Mouse (Mus musculus): ENCODE measurements around the gene Galnt11. TPM values are rescaled to one million over a fixed set of nuclear protein-coding genes. Genes with fewer than 3 reads are reported as not detected.
"Not testable (repeated sequence)": the region's sequence is repeated elsewhere in the genome, so short reads cannot be mapped to it uniquely, and the experiment has no call there.

The Galnt11 gene
- 28.8 and 33.5 TPM in 2 replicates for total RNA-seq (2017)

GRCm38 (mm10) chr5:25221604-25222003 lies at the start of gene Galnt11:
Gene Galnt11, plus strand, starts transcription at chr5:25221904.
- no peak for ATAC-seq (replicated peaks in 1 of 2; ENCODE audit: insufficient read depth in 1 of 2, low FRiP score in 2 of 2, low TSS enrichment in 1 of 2, low read depth in 1 of 2, poor library complexity in 2 of 2, severe bottlenecking in 2 of 2)

DNA sequence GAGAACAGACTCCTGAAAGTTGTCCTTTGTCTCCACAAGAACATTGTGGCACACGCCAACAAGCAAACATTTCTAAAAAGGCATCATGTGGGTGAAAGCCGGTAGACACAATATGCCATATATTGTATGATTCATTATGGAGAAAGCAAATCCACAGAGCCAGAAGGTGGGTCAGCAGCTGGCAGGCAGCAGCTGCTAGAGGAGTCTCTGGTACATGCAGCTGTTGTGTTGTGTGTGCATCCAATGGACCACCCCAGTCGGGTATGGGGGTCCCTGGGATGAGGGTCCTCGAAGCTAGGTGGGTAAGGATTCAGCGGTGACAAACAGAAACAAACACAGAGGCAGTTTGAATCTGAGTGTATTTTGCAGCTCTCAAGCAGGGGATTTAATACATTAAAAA lies 43.8 kb upstream of the Galnt11 start:
- not testable (repeated sequence) for ATAC-seq (replicated peaks in 1 of 2; ENCODE audit: insufficient read depth in 1 of 2, low FRiP score in 2 of 2, low TSS enrichment in 1 of 2, low read depth in 1 of 2, poor library complexity in 2 of 2, severe bottlenecking in 2 of 2)

GRCm38 (mm10) chr5:25178543-25178942 lies 43.2 kb upstream of the Galnt11 start:
- not testable (repeated sequence) for ATAC-seq (replicated peaks in 1 of 2; ENCODE audit: insufficient read depth in 1 of 2, low FRiP score in 2 of 2, low TSS enrichment in 1 of 2, low read depth in 1 of 2, poor library complexity in 2 of 2, severe bottlenecking in 2 of 2)

DNA sequence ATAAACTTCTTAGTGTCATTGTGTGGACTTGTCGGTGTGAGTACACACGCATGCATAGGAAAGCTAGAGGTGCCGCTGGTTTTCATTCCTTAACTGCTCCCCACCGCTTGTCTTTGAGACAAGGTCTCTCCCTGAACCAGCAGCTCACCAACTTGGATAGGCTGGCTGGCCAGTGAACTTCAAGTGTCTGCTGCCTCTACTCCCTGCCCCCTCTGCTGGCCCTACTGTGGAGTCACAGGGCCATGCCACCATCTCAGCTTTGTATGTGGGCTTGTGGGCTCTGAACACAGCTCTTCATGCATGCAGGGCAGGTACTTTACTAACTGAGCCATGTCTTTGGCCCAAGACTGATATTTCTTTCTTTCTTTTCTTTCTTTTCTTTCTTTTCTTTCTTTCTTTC lies 42.4 kb upstream of the Galnt11 start:
- ATAC-seq (replicated peaks in 1 of 2; ENCODE audit: insufficient read depth in 1 of 2, low FRiP score in 2 of 2, low TSS enrichment in 1 of 2, low read depth in 1 of 2, poor library complexity in 2 of 2, severe bottlenecking in 2 of 2): no peak

DNA sequence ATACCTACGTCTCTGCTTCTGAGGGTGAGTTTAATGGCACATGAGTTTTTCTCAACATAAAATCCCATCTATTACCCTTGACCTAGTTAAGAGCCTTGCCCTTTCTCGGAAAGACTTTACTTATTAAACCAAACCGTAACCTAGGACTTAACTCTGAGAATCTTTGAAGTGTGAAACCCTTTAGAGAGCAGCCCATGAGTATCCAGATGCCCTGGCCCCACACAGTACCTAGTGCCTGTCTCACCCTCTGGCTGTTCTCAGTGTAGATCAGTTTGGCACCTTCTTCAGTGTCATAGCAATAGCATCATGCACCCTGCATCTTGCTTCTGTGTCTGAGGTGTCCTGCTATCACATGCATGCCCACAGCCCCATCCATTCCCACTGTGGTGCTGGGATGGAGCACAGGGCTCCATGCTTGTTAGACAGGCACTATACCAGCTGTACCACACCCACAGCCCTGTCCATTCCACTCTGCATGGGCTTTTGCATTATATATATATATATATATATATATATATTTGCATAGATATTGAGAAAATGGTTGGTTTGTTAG lies 41.7 kb upstream of the Galnt11 start:
- no peak for ATAC-seq (replicated peaks in 1 of 2; ENCODE audit: insufficient read depth in 1 of 2, low FRiP score in 2 of 2, low TSS enrichment in 1 of 2, low read depth in 1 of 2, poor library complexity in 2 of 2, severe bottlenecking in 2 of 2)

DNA sequence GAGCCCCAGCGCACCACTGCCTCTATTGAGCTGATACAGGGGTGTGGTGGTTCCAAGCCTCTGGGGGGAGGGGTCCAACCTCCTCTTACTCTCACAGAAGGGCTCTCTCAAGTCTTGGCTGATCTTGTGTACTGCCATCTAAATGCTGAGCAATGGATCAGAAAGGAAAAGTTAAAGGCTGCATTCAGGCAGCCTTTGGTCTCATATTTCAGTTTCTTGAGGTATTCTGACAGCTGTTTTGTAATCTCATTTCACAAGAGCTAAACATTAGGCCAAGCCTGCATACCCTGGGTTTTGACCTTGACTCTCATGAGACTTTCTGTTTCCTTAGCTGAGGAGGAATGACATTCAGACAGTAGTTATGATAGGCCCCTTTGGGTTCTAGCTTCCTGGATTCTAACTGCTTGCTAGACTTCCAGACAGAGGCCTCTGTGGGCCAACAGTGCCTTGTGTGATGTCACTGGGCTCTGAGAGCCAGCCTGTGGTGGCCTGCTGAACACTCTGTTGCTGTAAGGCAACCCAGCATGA lies 40.6 kb upstream of the Galnt11 start, which contains the start of gene Galntl5:
TSS of gene Galntl5 (plus strand) at position 457 of the 528 bp plus-strand sequence.
- peak; percentile 53 to 56; a peak in 2 of 4 replicates for ATAC-seq (replicated peaks in 1 of 2; ENCODE audit: insufficient read depth in 1 of 2, low FRiP score in 2 of 2, low TSS enrichment in 1 of 2, low read depth in 1 of 2, poor library complexity in 2 of 2, severe bottlenecking in 2 of 2)

GRCm38 (mm10) chr5:25183595-25183994 lies 38.1 kb upstream of the Galnt11 start:
- no peak for ATAC-seq (replicated peaks in 1 of 2; ENCODE audit: insufficient read depth in 1 of 2, low FRiP score in 2 of 2, low TSS enrichment in 1 of 2, low read depth in 1 of 2, poor library complexity in 2 of 2, severe bottlenecking in 2 of 2)

DNA sequence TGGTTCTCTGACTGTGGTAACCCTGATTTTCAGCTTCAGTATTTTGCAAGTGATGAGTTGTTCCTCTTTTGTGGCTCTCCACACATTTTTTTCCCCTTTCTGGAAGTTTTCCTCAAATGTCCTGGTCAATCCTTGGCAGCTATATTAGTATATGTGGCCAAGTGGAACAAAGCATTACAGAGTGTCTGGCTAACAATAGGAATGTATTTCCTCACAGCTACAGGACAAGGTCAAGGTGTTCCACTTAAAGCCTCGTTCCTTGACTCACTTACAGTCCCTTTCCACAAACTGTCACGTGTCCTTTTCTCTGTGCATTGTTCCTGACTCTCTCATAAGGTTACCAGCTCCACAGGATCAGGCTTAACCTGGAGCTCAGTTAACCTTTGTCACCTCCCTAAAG lies 37.1 kb upstream of the Galnt11 start:
- ATAC-seq (replicated peaks in 1 of 2; ENCODE audit: insufficient read depth in 1 of 2, low FRiP score in 2 of 2, low TSS enrichment in 1 of 2, low read depth in 1 of 2, poor library complexity in 2 of 2, severe bottlenecking in 2 of 2): no peak

GRCm38 (mm10) chr5:25187727-25188126 lies 34.0 kb upstream of the Galnt11 start:
- no peak for ATAC-seq (replicated peaks in 1 of 2; ENCODE audit: insufficient read depth in 1 of 2, low FRiP score in 2 of 2, low TSS enrichment in 1 of 2, low read depth in 1 of 2, poor library complexity in 2 of 2, severe bottlenecking in 2 of 2)

- peak in 1 of 2 experiments; percentile 53; a peak in 1 of 4 replicates for ATAC-seq (replicated peaks in 1 of 2; ENCODE audit: insufficient read depth in 1 of 2, low FRiP score in 2 of 2, low TSS enrichment in 1 of 2, low read depth in 1 of 2, poor library complexity in 2 of 2, severe bottlenecking in 2 of 2)
Measured at GRCm38 (mm10) chr5:25188802-25189201, 32.9 kb upstream of the Galnt11 start.

GRCm38 (mm10) chr5:25190521-25190920 lies 31.2 kb upstream of the Galnt11 start:
- ATAC-seq (replicated peaks in 1 of 2; ENCODE audit: insufficient read depth in 1 of 2, low FRiP score in 2 of 2, low TSS enrichment in 1 of 2, low read depth in 1 of 2, poor library complexity in 2 of 2, severe bottlenecking in 2 of 2): no peak

GRCm38 (mm10) chr5:25211872-25212271 lies 9.8 kb upstream of the Galnt11 start:
- no peak for ATAC-seq (replicated peaks in 1 of 2; ENCODE audit: insufficient read depth in 1 of 2, low FRiP score in 2 of 2, low TSS enrichment in 1 of 2, low read depth in 1 of 2, poor library complexity in 2 of 2, severe bottlenecking in 2 of 2)

GRCm38 (mm10) chr5:25213216-25213615 lies 8.5 kb upstream of the Galnt11 start:
- not testable (repeated sequence) for ATAC-seq (replicated peaks in 1 of 2; ENCODE audit: insufficient read depth in 1 of 2, low FRiP score in 2 of 2, low TSS enrichment in 1 of 2, low read depth in 1 of 2, poor library complexity in 2 of 2, severe bottlenecking in 2 of 2)

- no peak for ATAC-seq (replicated peaks in 1 of 2; ENCODE audit: insufficient read depth in 1 of 2, low FRiP score in 2 of 2, low TSS enrichment in 1 of 2, low read depth in 1 of 2, poor library complexity in 2 of 2, severe bottlenecking in 2 of 2)
Measured at GRCm38 (mm10) chr5:25215006-25215405, 6.7 kb upstream of the Galnt11 start.

DNA sequence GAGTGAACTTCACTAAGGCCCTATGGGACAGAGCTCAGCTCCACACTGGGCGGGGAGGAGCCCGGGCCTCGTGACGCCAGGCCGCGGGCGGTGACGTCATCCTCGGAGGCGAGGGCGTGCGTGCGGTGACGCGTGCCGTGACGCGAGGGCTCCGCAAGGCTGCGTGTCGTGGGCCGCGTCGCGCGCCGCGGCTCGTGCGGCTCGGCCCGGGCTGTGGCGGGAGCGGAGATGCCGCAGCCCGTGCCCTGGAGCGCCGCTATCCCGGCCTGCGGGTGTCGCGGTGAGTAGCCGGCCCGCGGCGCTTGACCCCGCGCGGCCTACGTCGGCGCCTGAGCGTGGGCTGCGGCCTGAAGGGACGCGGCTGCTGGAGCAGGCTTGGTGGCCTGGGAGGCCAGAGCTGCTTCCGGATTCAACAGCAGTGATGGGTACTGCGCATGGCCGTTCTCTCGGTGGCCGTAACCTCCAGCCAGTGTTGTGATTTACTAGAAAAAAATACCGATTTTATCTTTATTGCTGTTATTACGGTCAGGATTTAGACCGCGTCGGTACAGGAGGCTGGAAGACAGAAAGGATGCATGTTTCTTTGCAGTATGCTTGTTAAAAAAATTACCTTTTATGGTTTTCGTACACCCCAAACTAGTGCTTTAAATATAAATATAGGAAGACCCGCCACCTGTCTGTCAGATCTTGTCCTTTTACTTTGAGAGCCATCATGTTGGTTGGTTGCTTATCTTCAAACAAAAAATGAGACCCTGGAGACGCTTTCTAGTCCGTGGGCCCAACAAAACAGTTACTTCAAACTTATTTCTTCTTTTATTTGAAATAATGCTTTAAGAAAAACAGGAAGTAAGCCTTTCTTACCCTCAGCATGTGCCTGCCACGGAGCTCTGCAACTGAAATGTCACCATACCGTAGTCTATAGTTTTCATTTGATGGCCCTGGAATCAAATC lies 1.3 kb downstream of the Galnt11 start, which contains the start of gene E130116L18Rik:
TSS of gene E130116L18Rik (minus strand) at position 402 of the 951 bp plus-strand sequence.
- ATAC-seq (replicated peaks in 1 of 2; ENCODE audit: insufficient read depth in 1 of 2, low FRiP score in 2 of 2, low TSS enrichment in 1 of 2, low read depth in 1 of 2, poor library complexity in 2 of 2, severe bottlenecking in 2 of 2): peak; percentile 80 to 90

GRCm38 (mm10) chr5:25224377-25224776 lies 2.7 kb downstream of the Galnt11 start:
- not testable (repeated sequence) for ATAC-seq (replicated peaks in 1 of 2; ENCODE audit: insufficient read depth in 1 of 2, low FRiP score in 2 of 2, low TSS enrichment in 1 of 2, low read depth in 1 of 2, poor library complexity in 2 of 2, severe bottlenecking in 2 of 2)

- no peak for ATAC-seq (replicated peaks in 1 of 2; ENCODE audit: insufficient read depth in 1 of 2, low FRiP score in 2 of 2, low TSS enrichment in 1 of 2, low read depth in 1 of 2, poor library complexity in 2 of 2, severe bottlenecking in 2 of 2)
Measured at GRCm38 (mm10) chr5:25243101-25243500, 21.4 kb downstream of the Galnt11 start.

All from hematopoietic stem cell, adult 5-6 weeks (primary cell).